Mouse (Mus musculus) MEL (cell line): ENCODE results near the gene Cdkal1.
A peak's percentile ranks its signal among the peaks of the same experiment; 100 is the strongest.

Source experiments
- CTCF ChIP-seq, 3 experiments: IDR thresholded peaks in 2 of 3; conservative IDR thresholded peaks in 1 of 3; 2 replicates each; pipeline ENCODE4 v1.5.1; 2011 to 2012; ENCODE audit warnings: low read length in 3 of 3, low read depth in 2 of 3, mild to moderate bottlenecking in 2 of 3, improper control_type of control experiment in 1 of 3, inconsistent platforms in 1 of 3, mixed read lengths in 1 of 3, moderate library complexity in 1 of 3; ENCODE audit not compliant: control insufficient read depth in 1 of 3, insufficient read depth in 1 of 3, poor library complexity in 1 of 3, severe bottlenecking in 1 of 3
- EP300 ChIP-seq, 2 experiments: IDR thresholded peaks; 2 replicates each; pipeline ENCODE4 v1.6.1; 2011; ENCODE audit warnings: improper control_type of control experiment in 2 of 2, low read length in 2 of 2, low read depth in 1 of 2, mild to moderate bottlenecking in 1 of 2
- ETS1 ChIP-seq: IDR thresholded peaks from 2 replicates; pipeline ENCODE4 v1.6.1; 2012; ENCODE audit warnings: low read depth, mild to moderate bottlenecking, inconsistent platforms, low read length, improper control_type of control experiment, moderate library complexity
- POLR2A ChIP-seq, 2 experiments: IDR thresholded peaks; 2 replicates each; pipeline ENCODE4 v1.6.1; 2011 to 2012; ENCODE audit warnings: low read length in 2 of 2, mild to moderate bottlenecking in 2 of 2, control low read depth in 1 of 2, improper control_type of control experiment in 1 of 2, low read depth in 1 of 2, moderate library complexity in 1 of 2; ENCODE audit not compliant: control insufficient read depth in 1 of 2, insufficient read depth in 1 of 2, poor library complexity in 1 of 2
- SMC3 ChIP-seq: IDR thresholded peaks from 2 replicates; pipeline ENCODE4 v1.6.1; 2011; ENCODE audit warnings: low read depth, low read length, improper control_type of control experiment
- ZC3H11A ChIP-seq: IDR thresholded peaks from 2 replicates; pipeline ENCODE4 v1.6.1; 2012; ENCODE audit warnings: low read depth, mild to moderate bottlenecking, inconsistent platforms, low read length, improper control_type of control experiment

DNA sequence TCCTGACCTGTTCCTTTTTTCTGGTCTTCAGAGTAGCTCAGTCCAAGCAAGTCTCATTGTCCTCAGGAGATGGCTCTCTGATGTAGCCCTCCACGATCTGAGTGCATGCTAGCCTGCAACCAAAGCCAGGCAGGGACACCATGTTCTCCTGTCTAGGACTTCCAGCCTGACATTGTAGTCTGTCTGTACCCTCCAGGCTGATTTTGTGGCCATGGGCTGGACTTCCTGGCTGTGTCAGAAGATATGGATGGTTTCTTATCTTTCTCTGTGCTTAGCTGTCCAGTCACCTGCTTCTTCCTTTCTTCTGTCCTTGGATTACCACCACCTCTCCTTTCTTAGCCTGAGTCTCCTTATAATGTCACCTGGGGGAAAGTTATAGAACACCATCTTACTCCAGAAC, 47.2 kb upstream of the Cdkal1 start:
- TF ChIP-seq POLR2A (IDR thresholded peaks at IDR 0.05; ENCODE audit: control insufficient read depth in 1 of 2, insufficient read depth in 1 of 2, low read depth in 1 of 2, low read length in 2 of 2, poor library complexity in 1 of 2) (no peak), ETS1 (no peak), SMC3 (no peak), ZC3H11A (no peak), EP300 (IDR thresholded peaks at IDR 0.05; ENCODE audit: low read depth in 1 of 2, low read length in 2 of 2) (0 out of 4 replicates have a peak, but pooled peaks of 1 of the 2 experiments have one; percentile 10), CTCF (IDR thresholded peaks at IDR 0.05 in 2 of 3, conservative IDR thresholded peaks at IDR 0.05 in 1 of 3; ENCODE audit: control insufficient read depth in 1 of 3, insufficient read depth in 1 of 3, low read depth in 2 of 3, low read length in 3 of 3, poor library complexity in 1 of 3, severe bottlenecking in 1 of 3) (no peak)
